Mouse (Mus musculus) lung, embryonic 16.5 days (tissue): ENCODE results near the gene Duxf3. TPM values are rescaled to one million over a fixed set of nuclear protein-coding genes. Genes with fewer than 3 reads are reported as not detected.
"Not testable (repeated sequence)": the region's sequence is repeated elsewhere in the genome, so short reads cannot be mapped to it uniquely, and the experiment has no call there.

Experiments
- ATAC-seq: fragments of 200-750 bp; cut with Nextera tagmentation; 2 replicates; pipeline ENCODE4 v1.8.0; 2017; ENCODE audit warnings: low read depth, mild to moderate bottlenecking, moderate library complexity
- H3K27ac ChIP-seq: fragments of 300-500 bp; sonication (generic); 2 replicates; pipeline ENCODE4 v1.5.1; 2014; ENCODE audit warnings: mild to moderate bottlenecking, control low read depth, low read length
- H3K27me3 ChIP-seq: fragments of 300-500 bp; sonication (generic); 2 replicates; pipeline ENCODE4 v1.6.1; 2014; ENCODE audit warnings: low read depth, low read length, mixed read lengths; ENCODE audit not compliant: control insufficient read depth, insufficient read depth
- H3K36me3 ChIP-seq: fragments of 300-500 bp; sonication (generic); 2 replicates; pipeline ENCODE4 v1.6.1; 2014; ENCODE audit warnings: low read length; ENCODE audit not compliant: control insufficient read depth, insufficient read depth
- H3K4me1 ChIP-seq: fragments of 300-500 bp; sonication (generic); replicated peaks from 2 replicates; pipeline ENCODE4 v1.6.1; 2014; ENCODE audit warnings: low read length, mixed read lengths; ENCODE audit not compliant: control insufficient read depth, insufficient read depth
- H3K4me2 ChIP-seq: fragments of 300-500 bp; sonication (generic); 2 replicates; pipeline ENCODE4 v1.6.1; 2014; ENCODE audit warnings: low read depth, low read length, control low read depth
- H3K4me3 ChIP-seq: fragments of 300-500 bp; sonication (generic); 2 replicates; pipeline ENCODE4 v1.5.1; 2014; ENCODE audit warnings: mild to moderate bottlenecking, low read length, control low read depth
- H3K9ac ChIP-seq: fragments of 300-500 bp; sonication (generic); 2 replicates; pipeline ENCODE4 v1.6.1; 2014; ENCODE audit warnings: low read length, control low read depth
- H3K9me3 ChIP-seq: fragments of 300-500 bp; sonication (generic); 2 replicates; pipeline ENCODE4 v1.6.1; 2016; ENCODE audit warnings: low read length; ENCODE audit not compliant: control insufficient read depth
- WGBS: fragments of 180-500 bp; shearing (Covaris S2); extraction: QIAGEN DNeasy Blood & Tissue Kit; methylation state at CpG from one replicate; pipeline ENCODE4 v1.1.7; 2014; 5-methylcytosine and 5-hydroxymethylcytosine counted together
- polyA plus RNA-seq: library from polyadenylated mRNA; unstranded; fragments of >200 nt; fragmentation: Nextera tagmentation; extraction: Ambion mirVana; gene quantifications from 2 replicates; pipeline ENCODE4 v1.2.1, GENCODE M21; 2015

Duxf3 gene
- polyA plus RNA-seq, 1 experiment from 2014 or later, result not detected

DNA sequence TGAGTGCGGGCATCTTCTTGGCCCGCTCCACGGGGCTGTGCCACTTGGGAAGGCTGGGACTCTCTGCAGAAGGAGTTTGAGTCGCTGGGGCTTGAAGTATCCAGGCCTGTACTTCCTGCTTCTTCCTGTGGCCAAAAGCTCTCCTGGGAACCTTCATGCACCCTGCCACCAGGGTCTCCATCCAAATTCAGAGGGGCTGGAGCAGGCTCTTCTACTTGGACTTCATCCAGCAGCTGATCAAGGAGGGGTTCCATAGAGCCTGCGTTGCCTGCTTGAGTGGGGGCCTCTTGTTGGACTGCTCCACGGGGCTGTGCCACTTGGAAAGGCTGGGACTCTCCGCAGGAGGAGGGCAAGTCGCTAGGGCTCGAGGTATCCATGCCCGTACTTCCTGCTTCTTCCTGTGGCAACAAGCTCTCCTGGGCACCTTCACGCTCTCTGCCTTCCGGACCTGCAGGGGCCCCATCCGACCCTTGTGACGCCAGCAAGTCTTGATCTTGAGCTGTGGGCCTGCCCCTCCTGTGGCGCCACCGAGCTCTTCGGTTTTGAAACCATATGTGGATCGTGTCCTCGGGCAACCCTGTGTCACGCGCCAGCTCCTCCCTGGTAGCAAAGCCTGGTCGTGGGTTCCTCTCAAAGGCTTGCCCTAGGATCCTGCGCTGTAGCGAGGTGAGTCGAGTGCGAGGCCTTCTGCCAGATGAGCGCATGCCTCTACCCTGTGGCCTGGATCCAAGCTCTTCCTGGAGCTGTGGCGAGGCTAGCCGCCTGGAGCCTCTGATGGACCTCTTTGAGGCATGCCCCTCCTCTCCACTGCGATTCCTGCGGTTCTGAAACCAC lies 8.3 kb downstream of the Duxf3 start:
- H3K9me3 ChIP-seq, H3K4me2 ChIP-seq: not testable (repeated sequence)
- WGBS, result 82% methylated on average over 27 of the region's 31 CpGs

DNA sequence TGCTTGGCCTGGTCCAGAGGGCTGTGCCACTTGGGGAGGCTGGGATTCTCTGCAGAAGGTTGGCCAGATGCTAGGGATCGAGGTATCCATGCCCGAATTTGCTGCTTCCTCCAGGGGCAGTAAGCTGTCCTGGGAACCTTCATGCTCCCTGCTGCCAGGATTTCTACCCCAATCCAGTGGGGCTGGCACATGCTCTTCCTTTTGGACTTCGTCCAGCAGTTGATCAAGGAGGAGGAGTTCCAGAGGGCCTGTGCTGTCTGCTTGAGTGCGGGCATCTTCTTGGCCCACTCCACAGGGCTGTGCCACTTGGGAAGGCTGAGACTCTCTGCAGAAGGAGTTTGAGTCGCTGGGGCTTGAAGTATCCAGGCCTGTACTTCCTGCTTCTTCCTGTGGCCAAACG lies 9.3 kb downstream of the Duxf3 start:
- not testable (repeated sequence) for H3K9ac ChIP-seq, H3K4me2 ChIP-seq, ATAC-seq, H3K4me1 ChIP-seq, H3K27me3 ChIP-seq, H3K36me3 ChIP-seq, H3K27ac ChIP-seq, H3K9me3 ChIP-seq, H3K4me3 ChIP-seq
- WGBS, result 75% methylated on average over 3 of the region's 6 CpGs

More for the DNA sequence above, 8.3 kb downstream of the Duxf3 start:
- H3K27ac ChIP-seq, H3K4me3 ChIP-seq, H3K9ac ChIP-seq, H3K36me3 ChIP-seq, H3K27me3 ChIP-seq, ATAC-seq, H3K4me1 ChIP-seq: not testable (repeated sequence)

DNA sequence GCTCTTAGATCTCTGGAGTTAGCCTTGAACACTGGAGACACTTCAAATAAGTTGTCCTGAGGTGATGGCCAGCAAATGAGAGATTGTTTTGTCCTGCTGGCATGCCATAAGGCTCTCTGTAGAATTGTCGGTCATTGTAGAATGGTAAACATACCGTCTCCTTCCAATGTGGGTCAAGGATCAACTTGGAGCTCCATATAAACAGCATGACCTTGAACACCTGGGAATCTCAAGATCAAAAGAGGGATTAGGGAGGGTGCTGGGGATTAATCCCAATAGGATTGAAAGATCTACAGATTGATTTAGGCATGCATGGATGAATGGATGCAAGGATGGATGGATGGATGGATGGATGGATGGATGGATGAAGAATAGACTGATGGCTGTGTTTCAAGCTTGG lies 10.9 kb downstream of the Duxf3 start:
- 89% methylated on average over 2 of the region's 2 CpGs for WGBS
- H3K27me3 ChIP-seq, H3K9me3 ChIP-seq, H3K36me3 ChIP-seq, H3K4me2 ChIP-seq, H3K4me3 ChIP-seq, H3K27ac ChIP-seq, H3K9ac ChIP-seq, ATAC-seq, H3K4me1 ChIP-seq: not testable (repeated sequence)

DNA sequence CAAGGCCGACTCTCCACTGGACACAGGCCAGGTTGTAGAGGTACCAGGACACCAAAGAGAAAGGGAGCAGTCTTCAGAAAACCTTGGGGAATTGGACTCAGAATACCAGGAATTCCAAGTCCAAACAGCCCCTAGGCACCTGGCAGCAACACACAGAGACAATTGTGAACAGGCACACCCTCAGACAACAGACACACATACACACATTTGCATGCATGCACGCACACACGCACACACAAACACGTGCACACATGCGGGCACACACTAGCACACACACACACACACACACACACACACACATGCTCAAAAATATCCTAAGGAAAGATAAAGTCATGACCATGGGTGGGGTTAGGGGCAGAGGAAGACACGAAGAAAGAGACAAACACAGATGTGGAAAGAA lies 11.7 kb downstream of the Duxf3 start:
- no peak overlapping the region for H3K9ac ChIP-seq
- no peak for ATAC-seq
- H3K36me3 ChIP-seq, result no peaks in the 10 kb centered on the region
- no peak overlapping the region for H3K27ac ChIP-seq
- H3K4me3 ChIP-seq, result no peak overlapping the region
- whole genome bisulfite sequencing, result 80% methylated on average over 6 of the region's 6 CpGs
- no peaks in the 10 kb centered on the region for H3K9me3 ChIP-seq
- H3K27me3 ChIP-seq, result no peaks in the 10 kb centered on the region
- H3K4me1 ChIP-seq, result no peaks in the 10 kb centered on the region
- H3K4me2 ChIP-seq, result no peak overlapping the region

DNA sequence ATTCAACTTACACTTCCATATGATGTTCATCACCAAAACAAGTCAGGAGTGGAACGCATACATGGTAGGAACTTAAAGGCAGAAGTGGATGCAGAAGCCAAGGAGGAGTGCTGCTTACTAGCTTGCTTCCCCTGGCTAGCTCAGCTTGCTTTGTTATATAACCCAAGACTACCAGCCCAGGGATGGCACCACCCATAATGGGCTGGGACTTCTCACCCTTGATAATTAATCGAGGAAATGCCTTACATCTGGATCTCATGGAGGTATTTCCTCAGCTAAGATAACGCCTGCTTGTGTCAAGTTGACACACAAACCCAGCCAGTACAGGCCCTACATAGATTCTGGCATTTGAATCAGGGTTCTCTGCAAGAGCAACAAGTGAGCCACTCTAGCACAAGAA lies 15.1 kb downstream of the Duxf3 start:
- Histone ChIP-seq H3K27ac (no peak overlapping the region), H3K9me3 (no peaks in the 10 kb centered on the region), H3K27me3 (no peaks in the 10 kb centered on the region), H3K4me1 (no peaks in the 10 kb centered on the region), H3K9ac (no peak overlapping the region), H3K4me3 (no peak overlapping the region), H3K4me2 (no peak overlapping the region), H3K36me3 (no peaks in the 10 kb centered on the region)
- 73% methylated on average over 3 of the region's 3 CpGs for WGBS
- ATAC-seq, result no peak

DNA sequence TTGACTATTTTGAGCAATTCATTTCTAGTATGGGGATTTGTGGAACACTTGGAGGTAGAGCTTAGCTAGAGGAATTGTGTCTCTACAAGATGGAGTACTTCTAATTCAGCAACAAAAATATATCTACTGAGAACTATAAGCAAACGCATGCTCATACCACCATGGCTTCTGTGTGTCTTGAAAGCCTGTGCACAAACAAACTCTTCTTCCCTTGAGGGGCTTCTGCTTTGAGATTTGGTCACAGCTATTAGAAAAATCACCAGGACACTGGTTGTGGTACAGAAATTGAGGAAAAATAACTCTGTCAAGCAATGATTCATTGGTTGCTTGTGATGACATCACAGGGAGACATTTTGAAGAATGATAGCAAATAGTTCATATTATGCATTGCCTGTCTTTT lies 17.1 kb downstream of the Duxf3 start:
- WGBS, result 75% methylated on average over 1 of the region's 1 CpGs
- ATAC-seq, result no peak
- Histone ChIP-seq H3K27me3 (no peaks in the 10 kb centered on the region), H3K36me3 (no peaks in the 10 kb centered on the region), H3K4me3 (no peak overlapping the region), H3K9ac (no peak overlapping the region), H3K4me2 (no peak overlapping the region), H3K27ac (no peak overlapping the region), H3K9me3 (no peaks in the 10 kb centered on the region), H3K4me1 (no peaks in the 10 kb centered on the region)

DNA sequence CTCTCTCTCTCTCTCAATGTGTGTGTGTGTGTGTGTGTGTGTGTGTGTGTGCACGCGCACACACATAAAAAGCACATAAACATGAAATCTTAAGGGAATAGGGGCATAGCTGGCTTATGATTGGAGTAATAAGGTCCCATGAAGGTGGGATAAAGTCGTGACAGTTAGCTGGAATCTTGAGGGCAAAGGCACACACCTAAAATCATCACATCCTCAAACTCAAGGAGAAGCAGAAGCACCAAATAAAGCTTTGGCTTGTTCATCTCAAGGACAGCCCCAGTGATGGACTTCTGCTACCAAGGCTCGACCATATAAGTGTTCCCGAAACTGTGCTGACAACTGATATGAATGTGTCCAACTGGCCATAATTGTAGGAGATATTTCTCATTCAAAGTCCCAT lies 17.5 kb downstream of the Duxf3 start:
- Histone ChIP-seq H3K36me3 (no peaks in the 10 kb centered on the region), H3K4me3 (no peak overlapping the region), H3K4me1 (no peaks in the 10 kb centered on the region), H3K27me3 (no peaks in the 10 kb centered on the region), H3K27ac (no peak overlapping the region), H3K9ac (no peak overlapping the region), H3K9me3 (no peaks in the 10 kb centered on the region), H3K4me2 (no peak overlapping the region)
- 73% methylated on average over 5 of the region's 5 CpGs for WGBS
- no peak for ATAC-seq

DNA sequence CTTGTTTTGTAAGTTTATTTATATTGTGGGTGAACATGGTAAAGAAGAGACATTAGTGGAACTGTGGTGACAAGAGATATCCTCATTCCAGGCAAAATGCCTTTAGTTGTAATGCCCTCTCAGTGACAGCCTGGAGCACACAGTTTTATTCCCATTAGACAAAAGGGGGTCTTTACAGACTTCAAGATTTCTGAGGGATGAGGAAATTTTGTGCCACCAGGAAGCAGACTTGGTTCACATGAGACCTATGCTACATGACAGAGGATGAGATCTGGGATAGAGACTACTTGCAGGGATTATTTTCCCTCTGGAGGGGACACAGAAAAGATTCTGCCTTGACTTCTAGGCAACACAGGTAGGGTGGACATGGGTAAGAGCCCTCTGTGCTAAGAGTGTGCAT lies 18.0 kb downstream of the Duxf3 start:
- Histone ChIP-seq H3K9me3 (no peaks in the 10 kb centered on the region), H3K27me3 (no peaks in the 10 kb centered on the region), H3K4me1 (no peaks in the 10 kb centered on the region), H3K9ac (no peak overlapping the region), H3K27ac (no peak overlapping the region), H3K36me3 (no peaks in the 10 kb centered on the region), H3K4me2 (no peak overlapping the region), H3K4me3 (no peak overlapping the region)
- ATAC-seq, result no peak

DNA sequence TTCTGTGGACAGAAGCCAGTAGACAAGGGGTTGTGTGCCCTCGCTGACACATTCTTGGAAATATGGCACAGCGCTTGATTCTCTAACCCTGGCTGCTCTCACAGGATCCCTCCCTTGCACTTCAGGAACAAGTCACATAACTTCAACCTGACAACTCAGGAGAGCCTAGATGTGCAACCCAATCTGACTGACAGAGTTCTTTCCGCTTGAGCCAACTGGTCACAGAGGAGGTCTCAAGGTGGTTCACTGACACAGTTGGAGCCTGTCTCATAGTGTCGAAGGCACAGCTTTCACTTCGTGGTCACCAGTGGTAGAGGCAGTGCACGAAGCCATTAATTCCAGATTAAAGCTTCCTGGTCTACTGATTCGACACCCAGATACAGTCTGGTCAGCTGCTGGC lies 20.2 kb downstream of the Duxf3 start:
- Histone ChIP-seq H3K4me2 (no peak overlapping the region), H3K9ac (no peak overlapping the region), H3K27me3 (no peaks in the 10 kb centered on the region), H3K4me1 (no peaks in the 10 kb centered on the region), H3K27ac (no peak overlapping the region), H3K4me3 (no peak overlapping the region), H3K36me3 (no peaks in the 10 kb centered on the region), H3K9me3 (no peaks in the 10 kb centered on the region)
- 74% methylated on average over 7 of the region's 7 CpGs for WGBS
- ATAC-seq, result no peak

DNA sequence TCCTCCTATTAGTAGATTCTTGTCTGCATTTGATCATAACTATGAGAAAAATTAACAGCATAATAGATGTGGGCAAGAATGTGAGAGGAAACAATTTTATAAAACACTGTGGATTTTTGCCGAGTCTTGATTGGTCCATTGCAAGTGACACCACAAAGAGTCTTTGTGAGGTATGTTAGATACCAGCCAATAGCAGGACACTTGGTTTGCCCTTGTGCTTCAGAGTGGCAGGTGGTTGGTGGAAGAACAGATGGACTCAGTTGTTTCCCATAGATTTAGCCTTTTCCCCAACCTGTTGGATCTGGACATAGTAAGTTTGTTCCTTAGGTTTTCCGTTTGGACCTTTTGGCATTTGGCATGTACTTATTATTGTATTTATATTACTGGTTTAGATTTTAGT lies 21.3 kb downstream of the Duxf3 start:
- no peak for ATAC-seq
- Histone ChIP-seq H3K36me3 (no peaks in the 10 kb centered on the region), H3K9me3 (no peaks in the 10 kb centered on the region), H3K4me1 (no peaks in the 10 kb centered on the region), H3K27ac (no peak overlapping the region), H3K4me2 (no peak overlapping the region), H3K9ac (no peak overlapping the region), H3K4me3 (no peak overlapping the region), H3K27me3 (no peaks in the 10 kb centered on the region)
- WGBS, result 78% methylated on average over 2 of the region's 2 CpGs
